Mouse (Mus musculus): ENCODE data around the gene Adra1b.

The Adra1b gene

GRCm38 (mm10) chr11:43895323-43895722 is 5.7 kb downstream of the Adra1b start:
- no peak for DNase-seq (ENCODE audit: low spot score in 2 of 2)

GRCm38 (mm10) chr11:43892546-43892945 is 8.5 kb downstream of the Adra1b start:
- no peak for DNase-seq (ENCODE audit: low spot score in 2 of 2)

GRCm38 (mm10) chr11:43891457-43891856 is 9.6 kb downstream of the Adra1b start:
- no peak for DNase-seq (ENCODE audit: low spot score in 2 of 2)

GRCm38 (mm10) chr11:43889208-43889915 is 11.6 kb downstream of the Adra1b start:
- no peak for DNase-seq (ENCODE audit: low spot score in 2 of 2)

GRCm38 (mm10) chr11:43888736-43889135 is 12.3 kb downstream of the Adra1b start:
- DNase-seq (ENCODE audit: low spot score in 2 of 2): no peak

GRCm38 (mm10) chr11:43887597-43887996 is 13.4 kb downstream of the Adra1b start:
- DNase-seq (ENCODE audit: low spot score in 2 of 2): no peak

GRCm38 (mm10) chr11:43884521-43884920 is 16.5 kb downstream of the Adra1b start:
- DNase-seq (ENCODE audit: low spot score in 2 of 2): no peak

GRCm38 (mm10) chr11:43883641-43884181 is 17.3 kb downstream of the Adra1b start:
- DNase-seq (ENCODE audit: low spot score in 2 of 2): no peak

GRCm38 (mm10) chr11:43877211-43877610 is 23.8 kb downstream of the Adra1b start:
- DNase-seq (ENCODE audit: low spot score in 2 of 2): no peak

- peak in 1 of 2 experiments; percentile 33 for DNase-seq (ENCODE audit: low spot score in 2 of 2)
Observed at GRCm38 (mm10) chr11:43867721-43868281, 33.2 kb downstream of the Adra1b start.

- peak; percentile 39 to 44 for DNase-seq (ENCODE audit: low spot score in 2 of 2)
Observed at GRCm38 (mm10) chr11:43865298-43866165, 35.5 kb downstream of the Adra1b start.

- DNase-seq (ENCODE audit: low spot score in 2 of 2): no peak
Observed at GRCm38 (mm10) chr11:43853046-43853445, 48.0 kb downstream of the Adra1b start.

- DNase-seq (ENCODE audit: low spot score in 2 of 2): no peak
Observed at GRCm38 (mm10) chr11:43848056-43848455, 53.0 kb downstream of the Adra1b start.

- DNase-seq (ENCODE audit: low spot score in 2 of 2): no peak
Observed at GRCm38 (mm10) chr11:43841596-43841995, 59.4 kb downstream of the Adra1b start.

GRCm38 (mm10) chr11:43840491-43840890 is 60.5 kb downstream of the Adra1b start:
- no peak for DNase-seq (ENCODE audit: low spot score in 2 of 2)

GRCm38 (mm10) chr11:43835880-43836740 is 64.9 kb downstream of the Adra1b start:
- DNase-seq (ENCODE audit: low spot score in 2 of 2): peak; percentile 50 to 73

GRCm38 (mm10) chr11:43835456-43835855 is 65.6 kb downstream of the Adra1b start:
- no peak for DNase-seq (ENCODE audit: low spot score in 2 of 2)

- no peak for DNase-seq (ENCODE audit: low spot score in 2 of 2)
Observed at GRCm38 (mm10) chr11:43834531-43834930, 66.5 kb downstream of the Adra1b start.

- no peak for DNase-seq (ENCODE audit: low spot score in 2 of 2)
Observed at GRCm38 (mm10) chr11:43831530-43831929, 69.5 kb downstream of the Adra1b start.

- DNase-seq (ENCODE audit: low spot score in 2 of 2): peak in 1 of 2 experiments; percentile 24
Observed at GRCm38 (mm10) chr11:43826769-43827168, 74.2 kb downstream of the Adra1b start.

- DNase-seq (ENCODE audit: low spot score in 2 of 2): no peak
Observed at GRCm38 (mm10) chr11:43823349-43823748, 77.7 kb downstream of the Adra1b start.

All from heart, adult 9 months (tissue).